Mouse (Mus musculus) testis, adult 2 months (tissue): ENCODE data around the gene Cox15. TPM values are rescaled to one million over a fixed set of nuclear protein-coding genes. Genes with fewer than 3 reads are reported as not detected.
A peak's percentile ranks its signal among the peaks of the same experiment; 100 is the strongest.

Experiments used
- H3K27ac ChIP-seq: fragments of 200-500 bp; 2 replicates; pipeline ENCODE4 v1.5.1; 2012; ENCODE audit warnings: low read depth, low read length; ENCODE audit not compliant: control insufficient read depth, insufficient read depth
- H3K27me3 ChIP-seq: fragments of 200-500 bp; 2 replicates; pipeline ENCODE4 v1.6.1; 2012; ENCODE audit warnings: mild to moderate bottlenecking, low read length, moderate library complexity; ENCODE audit not compliant: control insufficient read depth, insufficient read depth
- H3K36me3 ChIP-seq: fragments of 200-500 bp; 2 replicates; pipeline ENCODE4 v1.6.1; 2012; ENCODE audit warnings: mild to moderate bottlenecking, low read length; ENCODE audit not compliant: control insufficient read depth, insufficient read depth
- H3K4me1 ChIP-seq: fragments of 200-500 bp; 2 replicates; pipeline ENCODE4 v1.6.1; 2012; ENCODE audit warnings: low read length; ENCODE audit not compliant: control insufficient read depth, insufficient read depth
- H3K4me3 ChIP-seq: fragments of 200-500 bp; 2 replicates; pipeline ENCODE4 v1.5.1; 2012; ENCODE audit warnings: low read depth, mild to moderate bottlenecking, low read length, moderate library complexity, mixed read lengths; ENCODE audit not compliant: control insufficient read depth
- CTCF ChIP-seq: fragments of 200-500 bp; IDR thresholded peaks from 2 replicates; pipeline ENCODE4 v1.5.1; 2012; ENCODE audit warnings: low read depth, mild to moderate bottlenecking, inconsistent platforms, low read length, moderate library complexity; ENCODE audit not compliant: control insufficient read depth, insufficient read depth, insufficient replicate concordance
- POLR2A ChIP-seq: fragments of 200-500 bp; IDR thresholded peaks from 2 replicates; pipeline ENCODE4 v1.6.1; 2012; ENCODE audit warnings: low read depth, mild to moderate bottlenecking, inconsistent platforms, low read length, moderate library complexity; ENCODE audit not compliant: control insufficient read depth
- polyA plus RNA-seq: library from polyadenylated mRNA; depleted of rRNA; stranded (reverse); fragments of >200 nt; gene quantifications from 2 replicates; pipeline ENCODE4 v1.2.3, GENCODE M21; 2012; rRNA removed

Cox15 gene
- polyA plus RNA-seq = 4.0 and 5.5 TPM in 2 replicates

DNA sequence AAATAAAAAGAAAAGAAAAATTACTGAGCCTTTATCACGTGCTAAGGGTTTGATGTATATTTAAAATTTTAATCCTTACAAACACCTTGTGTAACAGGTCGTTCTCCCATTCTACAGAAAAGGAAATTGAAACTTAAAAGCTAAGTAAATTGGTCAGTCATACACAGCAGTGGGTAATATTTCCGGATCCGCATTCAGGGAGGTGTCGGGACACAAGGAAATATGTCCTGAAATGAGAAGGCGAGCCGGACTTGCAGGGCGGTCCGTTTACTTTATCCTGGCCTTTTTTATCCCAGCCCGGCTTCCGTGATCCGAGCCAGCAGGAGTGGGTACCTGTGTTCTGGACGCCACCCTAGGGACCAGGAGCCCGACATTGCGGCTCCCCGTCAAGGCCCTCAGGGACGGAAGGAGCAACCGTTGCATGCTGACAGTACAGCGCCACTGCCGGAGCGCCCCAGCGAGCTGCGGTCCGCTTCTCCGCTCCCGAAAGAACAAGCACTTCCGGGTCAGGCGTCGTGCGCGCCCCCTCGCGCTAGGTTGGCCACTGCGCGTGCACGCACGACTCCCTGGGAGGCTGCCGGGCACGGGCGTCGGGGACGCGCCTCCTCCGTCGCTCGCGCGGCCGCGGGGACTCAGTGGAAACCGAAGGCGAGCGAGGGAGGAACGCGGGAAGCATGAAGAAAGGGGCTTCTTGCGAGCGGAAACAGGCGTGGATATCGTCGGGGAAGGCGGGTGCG lies at the start of gene Cox15, which contains the start of gene Cutc:
Gene Cox15 (minus strand): TSS at position 512 of the 737 bp plus-strand sequence.
Gene Cutc (plus strand): TSS at position 508 of the 737 bp plus-strand sequence.
- no peaks in the 10 kb centered on the region; the same call in 1 of the 2 replicates for H3K4me1 ChIP-seq
- TF ChIP-seq POLR2A = peak; percentile 68
- no peak for TF ChIP-seq CTCF
- H3K4me3 ChIP-seq = peak within 1 kb of the TSS; percentile 99
- no peaks in the 10 kb centered on the region for H3K27me3 ChIP-seq
- H3K27ac ChIP-seq = peak within 1 kb of the TSS; percentile 97
- H3K36me3 ChIP-seq = no peaks in the 10 kb centered on the region

DNA sequence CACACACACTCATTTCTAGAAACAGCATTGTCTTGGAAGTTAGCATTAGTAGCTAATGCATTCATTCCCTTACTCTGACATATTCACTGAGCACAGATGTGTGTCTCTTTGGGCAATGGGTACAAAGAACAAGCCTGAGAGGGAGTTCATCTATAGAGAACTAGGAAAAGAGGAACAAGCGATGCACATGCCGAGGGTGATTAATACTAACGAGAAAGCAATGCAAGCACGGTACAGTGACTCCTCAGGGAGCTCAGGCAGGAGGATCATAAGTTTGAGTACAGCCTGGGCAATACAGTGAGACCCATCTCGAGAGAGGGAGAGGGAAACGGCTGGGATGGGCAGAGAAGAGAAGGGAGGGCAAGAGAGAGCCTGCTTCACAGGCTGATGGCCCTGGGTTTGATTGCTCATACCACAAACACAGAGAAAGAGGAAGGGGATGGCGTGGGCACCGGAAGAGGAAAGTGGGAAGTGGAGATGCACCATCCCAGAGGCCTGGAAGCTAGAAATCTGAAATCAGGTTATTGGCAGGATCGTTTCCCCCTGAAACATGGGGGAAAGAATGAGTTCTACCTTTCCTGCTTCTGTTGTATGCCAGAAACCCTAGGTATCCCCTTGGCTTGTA lies 48.7 kb upstream of the Cox15 start:
- H3K36me3 ChIP-seq = no peaks in the 10 kb centered on the region
- H3K4me3 ChIP-seq = no peak overlapping the region
- H3K4me1 ChIP-seq = no peaks in the 10 kb centered on the region
- H3K27me3 ChIP-seq = no peaks in the 10 kb centered on the region
- TF ChIP-seq CTCF (no peak), POLR2A (no peak)
- no peak overlapping the region for H3K27ac ChIP-seq

DNA sequence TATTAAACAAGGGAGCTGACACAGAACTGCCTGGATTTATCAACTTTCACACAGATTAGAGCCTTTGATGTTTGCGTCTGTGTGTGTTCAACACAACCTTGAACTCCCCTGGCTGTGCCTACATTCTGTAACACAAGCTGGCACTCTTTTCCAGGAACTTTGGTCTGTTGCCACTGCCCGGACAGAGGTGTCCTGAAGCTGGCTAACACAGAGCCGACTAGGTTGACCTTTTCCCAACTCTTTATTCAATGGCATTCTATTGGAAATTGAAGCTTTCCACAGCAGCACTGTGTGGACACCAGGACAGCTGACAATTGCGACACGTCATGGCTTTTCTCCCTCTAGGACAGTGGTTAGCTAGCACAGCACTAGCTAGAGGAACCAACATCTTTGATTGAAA lies 44.4 kb upstream of the Cox15 start:
- no peaks in the 10 kb centered on the region for H3K27me3 ChIP-seq
- TF ChIP-seq POLR2A = no peak
- no peak for TF ChIP-seq CTCF
- H3K4me3 ChIP-seq = no peak overlapping the region
- no peaks in the 10 kb centered on the region for H3K36me3 ChIP-seq
- H3K4me1 ChIP-seq = no peaks in the 10 kb centered on the region
- no peak overlapping the region for H3K27ac ChIP-seq

DNA sequence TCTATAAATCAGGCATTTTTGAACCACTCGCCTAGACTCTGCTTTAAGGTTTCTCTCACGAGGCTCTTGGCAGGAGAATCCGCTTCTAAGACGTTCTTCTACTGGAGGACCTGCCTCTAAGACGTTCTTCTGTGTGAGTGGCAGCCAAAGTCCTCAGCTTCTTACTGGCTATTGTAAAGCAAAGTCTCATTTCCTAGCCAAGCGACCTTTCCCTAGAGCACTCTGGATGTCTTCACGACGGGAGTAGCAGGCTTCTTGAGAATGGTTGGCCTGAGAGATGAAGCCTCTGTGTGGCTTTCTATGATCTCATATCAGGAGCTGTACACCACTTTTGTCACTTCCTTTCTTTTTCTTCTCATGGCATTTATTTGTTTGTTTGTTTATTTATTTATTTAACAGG lies 42.7 kb upstream of the Cox15 start:
- no peak for TF ChIP-seq CTCF
- no peak for TF ChIP-seq POLR2A
- Histone ChIP-seq H3K4me3 (no peak overlapping the region), H3K27me3 (no peaks in the 10 kb centered on the region), H3K27ac (no peak overlapping the region), H3K36me3 (no peaks in the 10 kb centered on the region), H3K4me1 (no peaks in the 10 kb centered on the region)

DNA sequence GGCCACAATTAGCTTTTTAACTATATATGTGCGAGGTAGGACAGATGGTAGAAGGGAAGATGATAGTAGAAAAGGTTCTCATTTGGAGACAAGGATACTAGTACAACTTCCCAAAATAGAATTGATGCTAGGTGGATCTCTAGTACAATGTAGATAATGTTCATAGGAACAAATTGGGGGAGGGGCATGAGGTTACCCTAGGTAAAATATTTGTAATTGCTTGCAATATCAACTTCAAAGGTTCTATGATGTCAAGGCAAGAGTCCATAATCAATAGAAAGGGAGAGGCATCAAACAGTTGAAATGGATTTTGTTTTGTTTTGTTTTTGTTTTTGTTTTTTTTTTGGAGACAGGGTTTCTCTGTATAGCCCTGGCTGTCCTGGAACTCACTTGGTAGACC lies 41.2 kb upstream of the Cox15 start:
- H3K4me3 ChIP-seq = no peak overlapping the region
- no peaks in the 10 kb centered on the region for H3K4me1 ChIP-seq
- no peaks in the 10 kb centered on the region for H3K27me3 ChIP-seq
- no peak overlapping the region for H3K27ac ChIP-seq
- TF ChIP-seq CTCF (no peak), POLR2A (no peak)
- no peaks in the 10 kb centered on the region for H3K36me3 ChIP-seq

DNA sequence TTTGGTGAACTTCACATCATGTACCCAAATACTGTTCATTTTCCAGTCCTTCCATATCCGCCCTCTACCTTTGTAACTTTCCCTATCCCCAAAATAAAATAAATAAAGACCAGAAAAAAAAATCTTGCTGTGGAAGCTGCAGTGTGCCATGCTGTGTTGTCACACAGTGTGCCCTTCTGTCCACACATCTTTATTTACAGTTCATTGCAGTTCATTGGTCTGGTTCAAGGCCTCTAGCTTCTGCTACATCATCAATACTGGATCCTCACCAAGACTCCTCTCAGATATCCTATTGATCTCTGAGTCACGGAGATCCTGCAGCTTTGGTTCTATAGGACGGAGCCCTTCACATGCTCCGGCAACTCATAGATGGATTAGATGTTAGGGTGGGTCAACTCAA lies 39.7 kb upstream of the Cox15 start:
- Histone ChIP-seq H3K27me3 (no peaks in the 10 kb centered on the region), H3K27ac (no peak overlapping the region)

DNA sequence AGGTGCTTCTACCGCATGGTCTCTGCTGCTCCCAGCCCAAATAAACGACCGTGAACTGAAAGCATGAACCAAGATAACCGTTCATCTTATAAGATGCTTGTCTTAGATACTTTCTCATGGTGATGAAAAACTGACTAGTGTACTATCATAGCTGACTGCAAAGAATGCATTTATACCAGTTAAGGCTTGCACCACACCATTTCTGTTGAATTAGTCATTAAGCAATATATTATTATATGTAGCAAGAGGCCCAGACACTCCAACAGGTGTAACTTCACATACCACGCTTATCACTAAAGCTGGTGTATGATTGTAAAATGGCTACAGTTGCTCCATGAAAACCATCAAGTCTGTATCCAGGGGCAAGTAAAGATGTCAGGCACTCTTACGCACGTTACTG lies 37.0 kb upstream of the Cox15 start:
- H3K27ac ChIP-seq = no peak overlapping the region
- H3K27me3 ChIP-seq = no peaks in the 10 kb centered on the region
- no peaks in the 10 kb centered on the region for H3K36me3 ChIP-seq
- no peaks in the 10 kb centered on the region for H3K4me1 ChIP-seq
- TF ChIP-seq CTCF (no peak), POLR2A (no peak)
- no peak overlapping the region for H3K4me3 ChIP-seq

More for the DNA sequence above, 39.7 kb upstream of the Cox15 start:
- Histone ChIP-seq H3K36me3 (no peaks in the 10 kb centered on the region), H3K4me1 (no peaks in the 10 kb centered on the region), H3K4me3 (no peak overlapping the region)
- TF ChIP-seq POLR2A (no peak), CTCF (no peak)
